Mouse (Mus musculus) heart, postnatal 0 days (tissue): ENCODE measurements around the gene Krt31. TPM values are rescaled to one million over a fixed set of nuclear protein-coding genes. Genes with fewer than 3 reads are reported as not detected.

Experiments used
- ATAC-seq: fragments of 200-750 bp; cut with Nextera tagmentation; 2 replicates; pipeline ENCODE4 v1.8.0; 2017; ENCODE audit warnings: low read depth, moderate number of reproducible peaks, moderate library complexity; ENCODE audit not compliant: insufficient read depth
- DNase-seq: peaks from one replicate; pipeline ENCODE4 v3.0.0-alpha.2; 2016; ENCODE audit warnings: low spot score
- H3K27ac ChIP-seq: fragments of 300-500 bp; sonication (generic); 2 replicates; pipeline ENCODE4 v1.5.1; 2014; ENCODE audit warnings: low read depth, mild to moderate bottlenecking
- H3K27me3 ChIP-seq: fragments of 300-500 bp; sonication (generic); 2 replicates; pipeline ENCODE4 v1.6.1; 2014; ENCODE audit warnings: low read length, mixed read lengths; ENCODE audit not compliant: control insufficient read depth, insufficient read depth
- H3K36me3 ChIP-seq: fragments of 300-500 bp; sonication (generic); replicated peaks from 2 replicates; pipeline ENCODE4 v1.6.1; 2014; ENCODE audit warnings: low read length, mixed read lengths; ENCODE audit not compliant: control insufficient read depth, insufficient read depth
- H3K4me1 ChIP-seq: fragments of 300-500 bp; sonication (generic); 2 replicates; pipeline ENCODE4 v1.6.1; 2014; ENCODE audit warnings: antibody characterized with exemption; ENCODE audit not compliant: control insufficient read depth, insufficient read depth
- H3K4me2 ChIP-seq: fragments of 300-500 bp; sonication (generic); 2 replicates; pipeline ENCODE4 v1.6.1; 2014; ENCODE audit warnings: low read depth, mild to moderate bottlenecking, low read length, moderate library complexity
- H3K4me3 ChIP-seq: fragments of 300-500 bp; sonication (generic); 2 replicates; pipeline ENCODE4 v1.5.1; 2014; ENCODE audit warnings: low read depth, low read length
- H3K9ac ChIP-seq: fragments of 300-500 bp; sonication (generic); replicated peaks from 2 replicates; pipeline ENCODE4 v1.6.1; 2014; ENCODE audit warnings: low read depth, low read length, mixed read lengths
- H3K9me3 ChIP-seq: fragments of 300-500 bp; sonication (generic); replicated peaks from 2 replicates; pipeline ENCODE4 v1.6.1; 2016; ENCODE audit warnings: low read length; ENCODE audit not compliant: control insufficient read depth
- CTCF ChIP-seq: IDR thresholded peaks from 2 replicates; pipeline ENCODE4 v1.5.1; 2016; ENCODE audit warnings: antibody characterized with exemption, control low read depth, low read depth
- EP300 ChIP-seq: IDR thresholded peaks from 2 replicates; pipeline ENCODE4 v1.6.1; 2016; ENCODE audit warnings: antibody characterized with exemption, low read depth
- WGBS: fragments of 180-500 bp; shearing (Covaris S2); extraction: QIAGEN DNeasy Blood & Tissue Kit; methylation state at CpG from one replicate; pipeline ENCODE4 v1.1.7; 2014; 5-methylcytosine and 5-hydroxymethylcytosine counted together
- polyA plus RNA-seq: library from polyadenylated mRNA; unstranded; fragments of >200 nt; fragmentation: Nextera tagmentation; extraction: Ambion mirVana; gene quantifications from 2 replicates; pipeline ENCODE4 v1.2.1, GENCODE M21; 2015
- total RNA-seq: library from RNA; depleted of rRNA; stranded (reverse); fragments of >200 nt; gene quantifications from 2 replicates; pipeline ENCODE4 v1.2.3, GENCODE M21; 2014; ENCODE audit warnings: low replicate concordance

Krt31 gene
- total and polyA plus RNA-seq, 2 experiments from 2014 or later: not detected

- no peaks in the 10 kb centered on the region for H3K27me3 ChIP-seq
- no peak for ATAC-seq
Observed at GRCm38 (mm10) chr11:100013691-100014171, 36.6 kb downstream of the Krt31 start.

GRCm38 (mm10) chr11:100010682-100011081, 39.7 kb downstream of the Krt31 start:
- WGBS: 85% methylated on average over 5 of the region's 5 CpGs
- TF ChIP-seq EP300: no peak
- TF ChIP-seq CTCF: no peak
- H3K36me3 ChIP-seq: no peaks in the 10 kb centered on the region

More at GRCm38 (mm10) chr11:100013691-100014171, 36.6 kb downstream of the Krt31 start:
- H3K27ac ChIP-seq: no peak overlapping the region
- no peak for DNase-seq
- no peak overlapping the region for H3K4me3 ChIP-seq
- no peaks in the 10 kb centered on the region for H3K36me3 ChIP-seq
- no peaks in the 10 kb centered on the region for H3K9me3 ChIP-seq
- no peak overlapping the region for H3K9ac ChIP-seq
- no peaks in the 10 kb centered on the region for H3K4me1 ChIP-seq
- TF ChIP-seq CTCF (no peak), EP300 (no peak)
- WGBS: 64% methylated on average over 4 of the region's 4 CpGs
- H3K4me2 ChIP-seq: no peak overlapping the region

GRCm38 (mm10) chr11:100008336-100008735, 42.0 kb downstream of the Krt31 start:
- H3K4me3 ChIP-seq: no peak overlapping the region
- ATAC-seq (no peak), DNase-seq (no peak)
- no peak for TF ChIP-seq CTCF
- no peak for TF ChIP-seq EP300
- H3K27me3 ChIP-seq: no peaks in the 10 kb centered on the region
- H3K4me1 ChIP-seq: no peaks in the 10 kb centered on the region
- H3K27ac ChIP-seq: no peak overlapping the region
- no peaks in the 10 kb centered on the region for H3K9me3 ChIP-seq
- H3K9ac ChIP-seq: no peak overlapping the region
- no peak overlapping the region for H3K4me2 ChIP-seq
- 55% methylated on average over 5 of the region's 5 CpGs for WGBS
- H3K36me3 ChIP-seq: no peaks in the 10 kb centered on the region

More at GRCm38 (mm10) chr11:100010682-100011081, 39.7 kb downstream of the Krt31 start:
- ATAC-seq (no peak), DNase-seq (no peak)
- no peaks in the 10 kb centered on the region for H3K27me3 ChIP-seq
- H3K9ac ChIP-seq: no peak overlapping the region
- H3K4me3 ChIP-seq: no peak overlapping the region
- H3K4me2 ChIP-seq: no peak overlapping the region
- H3K4me1 ChIP-seq: no peaks in the 10 kb centered on the region
- no peaks in the 10 kb centered on the region for H3K9me3 ChIP-seq
- no peak overlapping the region for H3K27ac ChIP-seq

- 47% methylated on average over 3 of the region's 3 CpGs for WGBS
Observed at GRCm38 (mm10) chr11:100006624-100007023, 43.7 kb downstream of the Krt31 start.

GRCm38 (mm10) chr11:100005905-100006304, 44.4 kb downstream of the Krt31 start:
- Histone ChIP-seq H3K9me3 (no peaks in the 10 kb centered on the region), H3K9ac (no peak overlapping the region), H3K36me3 (no peaks in the 10 kb centered on the region), H3K4me2 (no peak overlapping the region), H3K4me1 (no peaks in the 10 kb centered on the region), H3K4me3 (no peak overlapping the region), H3K27ac (no peak overlapping the region), H3K27me3 (no peaks in the 10 kb centered on the region)
- WGBS: 85% methylated on average over 8 of the region's 8 CpGs
- no peak for TF ChIP-seq EP300
- TF ChIP-seq CTCF: no peak
- ATAC-seq (no peak), DNase-seq (no peak)

More at GRCm38 (mm10) chr11:100006624-100007023, 43.7 kb downstream of the Krt31 start:
- TF ChIP-seq CTCF (peak; percentile 27; the same call in 1 of the 2 replicates), EP300 (no peak)
- Histone ChIP-seq H3K36me3 (no peaks in the 10 kb centered on the region), H3K9me3 (no peaks in the 10 kb centered on the region), H3K27ac (no peak overlapping the region), H3K9ac (no peak overlapping the region), H3K4me2 (no peak overlapping the region), H3K27me3 (no peaks in the 10 kb centered on the region), H3K4me3 (no peak overlapping the region), H3K4me1 (no peaks in the 10 kb centered on the region)
- DNase-seq (no peak), ATAC-seq (no peak)

GRCm38 (mm10) chr11:100004846-100005245, 45.5 kb downstream of the Krt31 start:
- H3K27ac ChIP-seq: no peak overlapping the region
- TF ChIP-seq CTCF (peak; percentile 74), EP300 (no peak)
- H3K36me3 ChIP-seq: no peaks in the 10 kb centered on the region
- H3K4me3 ChIP-seq: no peak overlapping the region
- H3K4me1 ChIP-seq: no peaks in the 10 kb centered on the region
- ATAC-seq (no peak), DNase-seq (peak; percentile 38)
- no peak overlapping the region for H3K9ac ChIP-seq
- no peak overlapping the region for H3K4me2 ChIP-seq
- no peaks in the 10 kb centered on the region for H3K9me3 ChIP-seq
- no peaks in the 10 kb centered on the region for H3K27me3 ChIP-seq
- 23% methylated on average over 6 of the region's 6 CpGs for WGBS
